Mouse (Mus musculus): ENCODE data around the gene Ano6. TPM values are rescaled to one million over a fixed set of nuclear protein-coding genes. Genes with fewer than 3 reads are reported as not detected.
"Not testable (repeated sequence)": the region's sequence is repeated elsewhere in the genome, so short reads cannot be mapped to it uniquely, and the experiment has no call there.

Gene Ano6
- total RNA-seq, 2 experiments from 2014 or later = 26.9 to 32.4 TPM

GRCm38 (mm10) chr15:95826516-95826915 is 35.9 kb downstream of the Ano6 start:
- no peak overlapping the region for H3K4me3 ChIP-seq
- no peak overlapping the region for H3K27ac ChIP-seq
- DNase-seq (ENCODE audit: low spot score in 2 of 2) = no peak
- no peak for TF ChIP-seq CTCF (conservative IDR thresholded peaks at IDR 0.05)

DNA sequence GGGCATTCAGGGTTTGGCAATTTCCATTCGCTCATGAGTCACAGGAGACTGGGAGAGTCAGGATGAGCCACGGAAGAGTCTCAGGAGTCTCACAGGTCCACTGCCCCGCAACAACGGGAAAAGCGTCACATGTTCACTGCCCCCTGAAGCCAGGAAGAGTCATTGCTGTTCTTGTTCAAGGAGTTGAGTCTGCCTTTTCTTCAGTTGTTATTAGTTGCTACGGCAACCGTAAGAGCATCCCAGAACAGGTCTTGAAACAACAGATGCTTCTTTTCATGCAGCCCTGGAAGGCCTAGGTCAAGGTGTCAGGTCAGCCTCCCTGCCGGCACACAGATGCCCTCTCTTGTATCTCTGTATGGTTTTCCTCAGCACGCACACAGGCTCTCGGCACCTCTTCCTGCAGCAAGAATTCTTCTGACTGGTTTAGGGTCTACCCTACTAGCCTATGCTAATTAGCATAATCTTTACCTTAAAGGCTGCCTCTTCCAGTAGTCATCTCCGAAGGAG is 36.9 kb downstream of the Ano6 start:
- H3K27ac ChIP-seq = no peak overlapping the region
- no peak for DNase-seq (ENCODE audit: low spot score in 2 of 2)
- TF ChIP-seq CTCF (conservative IDR thresholded peaks at IDR 0.05) = peak; percentile 24; the same call in 1 of the 2 replicates
- no peak overlapping the region; the same call in 1 of the 2 replicates for H3K4me3 ChIP-seq

DNA sequence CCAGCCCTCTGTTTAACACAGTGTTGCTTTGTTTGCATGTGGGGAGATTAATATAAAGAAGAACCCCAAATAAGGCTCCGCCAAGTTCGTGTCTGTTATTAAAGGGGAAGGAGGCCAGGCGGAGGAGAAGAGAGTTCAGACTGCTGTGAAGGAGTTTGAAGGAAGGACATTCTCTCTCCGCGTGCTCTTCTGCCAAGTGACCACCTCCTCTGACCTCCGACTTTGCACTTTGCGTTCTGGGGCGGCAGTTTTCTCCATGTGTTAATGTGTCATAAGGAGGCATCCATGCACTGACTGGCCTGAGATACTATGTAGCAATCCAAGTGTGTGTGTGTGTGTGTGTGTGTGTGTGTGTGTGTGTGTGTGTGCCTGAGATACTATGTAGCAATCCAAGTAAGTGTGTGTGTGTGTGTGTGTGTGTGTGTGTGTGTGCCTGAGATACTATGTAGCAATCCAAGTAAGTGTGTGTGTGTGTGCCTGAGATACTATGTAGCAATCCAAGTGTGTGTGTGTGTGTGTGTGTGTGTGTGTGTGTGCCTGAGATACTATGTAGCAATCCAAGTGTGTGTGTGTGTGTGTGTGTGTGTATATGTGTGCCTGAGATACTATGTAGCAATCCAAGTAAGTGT is 37.5 kb downstream of the Ano6 start:
- H3K27ac ChIP-seq; H3K4me3 ChIP-seq; DNase-seq (ENCODE audit: low spot score in 2 of 2): not testable (repeated sequence)

- DNase-seq (ENCODE audit: low spot score in 2 of 2) = no peak
- Histone ChIP-seq H3K27ac (peak overlapping the region; percentile 10; the same call in 1 of the 2 replicates), H3K4me3 (no peak overlapping the region)
- TF ChIP-seq CTCF (conservative IDR thresholded peaks at IDR 0.05) = no peak
These were observed 38.1 kb downstream of the Ano6 start for GRCm38 (mm10) chr15:95828647-95829254.

DNA sequence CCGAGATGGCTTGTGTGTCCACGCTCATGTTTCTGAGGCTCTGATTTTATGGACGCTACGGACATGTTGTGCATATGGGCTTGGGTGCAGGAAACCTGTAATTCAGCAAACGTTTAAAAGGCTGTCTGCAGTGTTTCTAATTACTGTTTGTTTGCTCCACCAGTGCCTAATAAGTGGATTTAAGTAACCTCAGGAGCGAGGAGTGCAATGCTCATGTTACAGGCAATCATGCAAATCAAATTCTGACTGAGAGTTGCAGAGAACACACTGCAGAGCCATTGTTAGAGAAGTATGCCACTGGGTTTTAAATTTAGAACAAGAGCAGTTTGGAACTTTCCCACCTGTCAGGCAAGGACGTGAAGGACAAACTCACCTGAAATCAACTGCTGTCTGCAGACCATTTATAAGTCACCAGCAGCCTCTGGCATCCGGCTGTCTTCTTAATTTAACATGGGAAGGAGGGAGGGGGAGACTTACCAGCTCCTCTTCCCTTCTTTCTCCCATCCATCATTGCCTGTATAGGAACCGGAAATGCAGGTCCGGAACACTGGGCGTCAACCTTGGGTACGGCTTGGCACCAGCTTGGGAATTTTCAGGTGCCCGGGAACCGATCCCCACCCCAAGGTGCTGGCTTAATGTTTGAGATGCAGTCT is 39.0 kb downstream of the Ano6 start:
- no peak for DNase-seq (ENCODE audit: low spot score in 2 of 2)
- Histone ChIP-seq H3K27ac (peak overlapping the region; percentile 10; the same call in 1 of the 2 replicates), H3K4me3 (no peak overlapping the region)
- no peak for TF ChIP-seq CTCF (conservative IDR thresholded peaks at IDR 0.05)

DNA sequence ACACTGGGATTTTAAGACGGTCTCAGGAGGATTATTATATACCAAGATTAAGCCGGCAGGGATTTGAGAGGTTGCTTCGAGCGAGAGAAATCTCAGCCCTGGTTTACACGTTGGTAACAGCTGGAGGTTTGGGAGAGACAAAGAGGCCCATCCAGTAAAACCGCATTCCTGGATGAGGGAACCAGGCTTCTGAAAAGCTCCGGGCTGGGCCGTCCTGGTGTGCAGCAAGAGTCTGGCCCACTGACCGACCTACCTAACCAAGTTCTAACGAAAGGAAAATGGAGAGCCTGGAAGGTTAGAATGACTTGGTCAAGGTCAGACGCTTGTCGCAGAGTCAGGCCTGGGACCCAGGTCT is 39.5 kb downstream of the Ano6 start:
- no peak for TF ChIP-seq CTCF (conservative IDR thresholded peaks at IDR 0.05)
- no peak for DNase-seq (ENCODE audit: low spot score in 2 of 2)
- Histone ChIP-seq H3K27ac (no peak overlapping the region), H3K4me3 (no peak overlapping the region)

GRCm38 (mm10) chr15:95833292-95833691 is 42.6 kb downstream of the Ano6 start:
- Histone ChIP-seq H3K27ac (no peak overlapping the region), H3K4me3 (no peak overlapping the region)
- no peak for TF ChIP-seq CTCF (conservative IDR thresholded peaks at IDR 0.05)
- DNase-seq (ENCODE audit: low spot score in 2 of 2) = no peak

DNA sequence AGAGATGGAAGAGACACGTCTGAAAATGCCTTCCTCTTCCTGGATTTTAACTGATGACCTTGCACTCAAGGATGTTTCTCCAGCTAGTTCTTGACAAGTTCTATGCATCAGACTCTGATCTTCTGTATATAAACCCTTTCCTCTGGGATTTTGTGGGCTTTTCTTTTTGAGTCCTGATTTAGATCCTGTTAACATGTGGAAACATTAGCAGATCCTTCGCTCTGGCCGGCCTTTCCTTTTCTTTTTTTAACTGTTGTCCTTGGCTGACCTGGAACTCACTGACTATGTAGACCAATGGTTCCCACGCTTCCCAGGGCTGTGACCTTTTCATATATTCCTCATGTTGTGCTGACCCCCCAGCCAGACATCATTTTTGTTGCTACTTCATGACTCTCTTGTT is 45.4 kb downstream of the Ano6 start:
- DNase-seq (ENCODE audit: low spot score in 2 of 2) = no peak
- no peak overlapping the region for H3K27ac ChIP-seq
- no peak for TF ChIP-seq CTCF (conservative IDR thresholded peaks at IDR 0.05)
- H3K4me3 ChIP-seq = no peak overlapping the region

GRCm38 (mm10) chr15:95836646-95837434 is 46.2 kb downstream of the Ano6 start:
- TF ChIP-seq CTCF (conservative IDR thresholded peaks at IDR 0.05) = 0 out of 2 replicates have a peak, but pooled peaks have one; percentile 7
- no peak overlapping the region for H3K27ac ChIP-seq
- DNase-seq (ENCODE audit: low spot score in 2 of 2) = no peak
- H3K4me3 ChIP-seq = no peak overlapping the region

DNA sequence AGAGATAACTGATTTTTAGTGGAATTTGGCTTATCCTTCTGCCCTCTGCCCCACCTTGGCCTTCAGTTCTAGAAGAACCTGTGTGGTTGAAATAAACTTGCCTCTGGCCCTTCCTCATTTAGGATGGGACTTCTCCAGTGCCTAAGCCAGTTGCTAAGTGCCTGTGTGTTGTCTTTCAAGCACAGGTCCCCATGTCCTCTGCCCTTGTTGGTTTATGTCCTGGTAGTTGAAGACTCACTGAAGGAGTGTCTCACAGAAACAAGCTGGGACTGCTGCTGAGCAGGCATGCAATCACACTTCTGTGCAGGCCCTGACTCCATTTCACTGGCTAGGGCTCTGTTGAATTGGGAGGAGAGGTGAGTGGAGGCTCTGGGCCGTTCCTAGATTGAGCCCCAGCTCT is 46.9 kb downstream of the Ano6 start:
- DNase-seq (ENCODE audit: low spot score in 2 of 2) = no peak
- no peak for TF ChIP-seq CTCF (conservative IDR thresholded peaks at IDR 0.05)
- no peak overlapping the region for H3K4me3 ChIP-seq
- no peak overlapping the region for H3K27ac ChIP-seq

- no peak overlapping the region for H3K4me3 ChIP-seq
- H3K27ac ChIP-seq = no peak overlapping the region
- TF ChIP-seq CTCF (conservative IDR thresholded peaks at IDR 0.05) = no peak
- no peak for DNase-seq (ENCODE audit: low spot score in 2 of 2)
These were observed 47.8 kb downstream of the Ano6 start for GRCm38 (mm10) chr15:95838171-95839020.

DNA sequence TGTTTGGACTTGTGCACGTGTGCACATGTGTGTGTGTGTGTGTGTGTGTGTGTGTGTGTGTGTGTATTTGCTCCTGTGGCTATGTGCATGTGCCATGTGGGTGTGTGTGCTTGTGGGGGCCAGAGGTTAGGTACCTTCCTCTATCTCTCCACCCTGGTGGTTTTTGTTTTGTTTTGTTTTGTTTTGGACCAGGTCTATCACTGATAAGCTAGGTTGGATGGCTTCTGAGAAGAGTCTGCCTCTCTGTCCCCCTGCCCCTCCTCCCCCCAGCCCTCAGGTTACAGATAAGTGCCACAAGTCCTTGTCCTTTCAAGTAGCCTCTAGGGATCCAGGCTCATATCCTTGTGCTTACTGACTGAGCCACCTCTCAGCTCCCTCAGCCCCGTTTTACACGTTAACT is 49.1 kb downstream of the Ano6 start:
- TF ChIP-seq CTCF (conservative IDR thresholded peaks at IDR 0.05) = no peak
- Histone ChIP-seq H3K27ac (no peak overlapping the region), H3K4me3 (no peak overlapping the region)
- DNase-seq (ENCODE audit: low spot score in 2 of 2) = no peak
